Mouse (Mus musculus): ENCODE data around the gene Gpr183. TPM values are rescaled to one million over a fixed set of nuclear protein-coding genes. Genes with fewer than 3 reads are reported as not detected.

The Gpr183 gene
- polyA plus RNA-seq, 1 experiment from 2014 or later: 3.0 TPM

DNA sequence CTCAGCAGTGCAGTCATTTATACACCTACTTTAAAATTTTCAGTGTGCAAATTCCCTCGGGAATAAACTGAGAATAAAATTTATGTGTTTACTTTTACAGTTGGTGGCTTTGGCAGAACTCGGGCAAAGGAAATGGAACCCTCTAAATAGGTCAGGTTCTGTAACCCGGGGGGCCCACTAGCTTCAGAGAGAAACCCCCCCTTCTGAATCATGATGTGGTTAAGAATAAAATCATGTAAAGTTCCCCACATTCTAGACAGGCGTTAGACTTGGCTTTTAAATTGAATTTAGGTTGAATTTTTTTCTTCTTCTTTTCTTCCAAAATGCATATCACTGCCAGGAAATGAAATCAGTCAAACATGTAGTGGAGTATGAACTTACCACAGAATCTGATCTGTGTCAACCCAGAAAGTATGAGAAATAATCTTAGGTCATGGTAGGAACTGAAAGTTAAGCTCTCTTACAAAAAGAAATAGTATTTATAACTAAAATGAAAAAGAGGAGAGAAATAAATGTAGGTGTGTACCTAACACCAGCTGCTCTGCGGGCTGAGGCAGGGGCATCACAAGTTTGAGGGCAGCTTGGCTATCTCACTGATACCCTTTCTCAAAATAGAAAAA is 9.7 kb downstream of the Gpr183 start:
- no peaks in the 10 kb centered on the region for H3K9me3 ChIP-seq
- no peaks in the 10 kb centered on the region for H3K4me1 ChIP-seq (replicated peaks)
- H3K9ac ChIP-seq (replicated peaks): no peak overlapping the region
- no peak for ATAC-seq (ENCODE audit: insufficient number of reproducible peaks, insufficient read depth, low FRiP score, low TSS enrichment, low read depth)
- H3K4me3 ChIP-seq (replicated peaks): no peak overlapping the region
- H3K4me2 ChIP-seq: no peak overlapping the region
- 76% methylated on average over 5 of the region's 5 CpGs for WGBS
- H3K27me3 ChIP-seq: no peaks in the 10 kb centered on the region
- 0 out of 2 replicates have a peak, but pooled peaks cover 5% of the 10 kb centered on the region for H3K36me3 ChIP-seq
- no peak overlapping the region for H3K27ac ChIP-seq

DNA sequence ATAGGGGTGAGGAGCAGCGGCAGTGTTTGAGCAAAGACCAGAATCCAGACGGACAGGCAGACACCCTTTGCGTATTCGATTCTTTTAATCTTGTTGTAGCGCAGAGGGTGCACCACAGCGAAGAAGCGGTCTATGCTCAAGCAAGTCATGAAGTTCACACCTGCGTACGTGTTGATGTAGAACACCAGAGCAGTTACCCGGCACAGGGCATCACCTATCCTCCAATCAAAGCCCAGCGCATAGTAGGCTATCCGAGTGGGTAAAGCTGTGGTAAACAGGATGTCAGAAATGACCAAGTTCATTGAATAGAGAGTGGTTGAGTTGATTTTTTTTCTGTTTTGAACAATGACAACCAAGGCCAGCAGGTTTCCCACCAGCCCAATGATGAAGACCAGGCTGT is 10.4 kb downstream of the Gpr183 start:
- Histone ChIP-seq H3K4me2 (no peak overlapping the region), H3K27me3 (no peaks in the 10 kb centered on the region), H3K9me3 (no peaks in the 10 kb centered on the region), H3K36me3 (0 out of 2 replicates have a peak, but pooled peaks cover 5% of the 10 kb centered on the region), H3K4me3 (replicated peaks) (no peak overlapping the region), H3K9ac (replicated peaks) (no peak overlapping the region), H3K27ac (no peak overlapping the region), H3K4me1 (replicated peaks) (no peaks in the 10 kb centered on the region)
- WGBS: 95% methylated on average over 12 of the region's 12 CpGs
- ATAC-seq (ENCODE audit: insufficient number of reproducible peaks, insufficient read depth, low FRiP score, low TSS enrichment, low read depth): no peak

DNA sequence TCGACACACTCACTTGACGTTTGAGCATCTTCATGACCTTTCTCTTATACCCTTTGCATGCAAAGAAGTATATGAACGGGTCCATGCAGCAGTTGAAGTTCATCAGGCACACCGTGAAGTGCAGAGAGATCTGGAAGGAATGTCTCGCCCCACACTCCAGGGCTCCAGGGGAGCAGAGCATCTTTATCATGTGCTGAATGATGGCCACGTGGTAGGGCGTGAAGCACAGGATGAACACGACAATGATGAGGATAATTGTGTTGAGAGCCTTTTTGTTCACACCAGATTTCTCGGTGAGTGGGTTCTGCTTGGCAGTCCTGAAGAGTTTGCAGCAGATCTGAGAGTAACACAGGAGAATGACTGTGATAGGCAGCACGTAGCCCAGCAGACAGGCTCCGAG is 10.9 kb downstream of the Gpr183 start:
- Histone ChIP-seq H3K27ac (no peak overlapping the region), H3K27me3 (no peaks in the 10 kb centered on the region), H3K9ac (replicated peaks) (no peak overlapping the region), H3K4me1 (replicated peaks) (no peaks in the 10 kb centered on the region), H3K4me2 (no peak overlapping the region), H3K9me3 (no peaks in the 10 kb centered on the region), H3K36me3 (0 out of 2 replicates have a peak, but pooled peaks cover 5% of the 10 kb centered on the region), H3K4me3 (replicated peaks) (no peak overlapping the region)
- no peak for ATAC-seq (ENCODE audit: insufficient number of reproducible peaks, insufficient read depth, low FRiP score, low TSS enrichment, low read depth)
- 94% methylated on average over 11 of the region's 11 CpGs for WGBS

DNA sequence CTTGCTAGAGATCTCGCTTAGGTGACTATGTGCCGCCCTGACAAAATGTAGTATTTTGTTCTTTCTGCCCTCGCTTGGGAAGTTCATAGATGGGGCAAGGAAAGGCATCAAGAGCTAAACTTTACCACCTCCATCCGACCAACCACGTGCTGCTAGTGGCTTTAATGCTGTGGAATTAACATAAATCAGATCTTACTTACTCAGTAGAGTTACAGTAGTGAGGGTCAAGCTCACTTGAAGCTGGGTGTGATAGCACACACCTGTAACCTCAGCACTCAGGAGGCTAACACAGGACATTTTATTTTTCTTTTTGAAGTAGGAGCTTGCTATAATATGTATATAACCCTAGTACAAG is 13.0 kb downstream of the Gpr183 start:
- Histone ChIP-seq H3K4me3 (replicated peaks) (no peak overlapping the region), H3K27me3 (no peaks in the 10 kb centered on the region), H3K9ac (replicated peaks) (no peak overlapping the region), H3K36me3 (0 out of 2 replicates have a peak, but pooled peaks cover 5% of the 10 kb centered on the region), H3K27ac (no peak overlapping the region), H3K4me1 (replicated peaks) (peaks cover 5% of the 10 kb centered on the region), H3K4me2 (no peak overlapping the region), H3K9me3 (no peaks in the 10 kb centered on the region)
- WGBS: 90% methylated on average over 5 of the region's 5 CpGs
- ATAC-seq (ENCODE audit: insufficient number of reproducible peaks, insufficient read depth, low FRiP score, low TSS enrichment, low read depth): no peak

DNA sequence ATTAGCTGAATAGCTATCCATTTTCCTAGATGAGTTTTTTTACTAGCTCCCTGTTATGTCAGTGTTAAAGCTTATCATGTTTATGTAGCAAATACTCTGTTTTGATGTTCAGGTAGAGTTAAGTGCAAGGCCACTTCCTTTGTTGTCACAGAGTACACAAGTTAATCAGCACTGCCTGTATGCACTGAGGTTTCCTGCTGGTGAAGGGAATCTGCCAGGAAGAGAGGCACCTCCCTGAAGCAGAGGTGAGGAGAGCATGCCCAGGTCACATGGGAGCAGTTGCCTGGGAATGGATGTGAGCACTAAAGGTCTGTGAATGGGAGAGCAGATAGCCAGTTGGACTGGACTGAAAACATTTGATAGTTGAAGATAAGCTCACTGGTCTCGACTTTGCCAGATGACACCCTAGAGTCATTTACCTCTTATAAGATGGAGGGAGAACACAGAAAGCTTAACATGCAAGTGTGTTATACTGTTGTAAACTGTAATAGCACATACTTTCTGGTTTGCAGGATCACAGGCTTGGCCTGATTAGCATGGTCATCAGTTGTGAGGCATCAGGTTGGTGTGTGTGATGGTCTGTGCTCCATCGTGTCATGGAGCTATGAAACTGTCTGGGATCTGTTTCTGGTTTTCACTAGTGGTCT is 13.5 kb downstream of the Gpr183 start:
- Histone ChIP-seq H3K4me2 (no peak overlapping the region), H3K36me3 (0 out of 2 replicates have a peak, but pooled peaks cover 5% of the 10 kb centered on the region), H3K9ac (replicated peaks) (no peak overlapping the region), H3K4me3 (replicated peaks) (no peak overlapping the region), H3K4me1 (replicated peaks) (peaks cover 10% of the 10 kb centered on the region), H3K9me3 (no peaks in the 10 kb centered on the region), H3K27me3 (no peaks in the 10 kb centered on the region), H3K27ac (no peak overlapping the region)
- 69% methylated on average over 2 of the region's 2 CpGs for WGBS
- no peak for ATAC-seq (ENCODE audit: insufficient number of reproducible peaks, insufficient read depth, low FRiP score, low TSS enrichment, low read depth)

DNA sequence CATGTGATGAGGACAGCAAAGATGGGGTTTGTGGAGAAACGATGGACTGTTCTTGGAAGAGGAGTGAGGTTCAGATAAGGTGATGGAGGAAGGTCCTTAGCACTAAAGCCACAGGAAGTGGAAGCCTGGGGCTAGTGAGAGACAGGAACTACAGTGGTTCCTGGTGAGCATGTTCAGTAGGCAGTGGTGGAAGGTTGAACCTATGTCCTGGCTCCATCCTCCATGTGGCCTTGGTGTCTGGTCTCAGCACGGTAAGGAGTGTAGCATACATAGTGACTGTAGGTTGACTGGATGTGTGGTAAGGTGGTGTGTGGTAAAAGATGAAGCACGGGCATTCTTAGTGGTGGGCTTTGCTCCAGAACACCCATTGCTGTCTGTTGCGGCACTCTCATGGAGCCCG is 15.1 kb downstream of the Gpr183 start:
- peaks cover 10% of the 10 kb centered on the region for H3K4me1 ChIP-seq (replicated peaks)
- WGBS: 95% methylated on average over 5 of the region's 5 CpGs
- no peak overlapping the region for H3K27ac ChIP-seq

DNA sequence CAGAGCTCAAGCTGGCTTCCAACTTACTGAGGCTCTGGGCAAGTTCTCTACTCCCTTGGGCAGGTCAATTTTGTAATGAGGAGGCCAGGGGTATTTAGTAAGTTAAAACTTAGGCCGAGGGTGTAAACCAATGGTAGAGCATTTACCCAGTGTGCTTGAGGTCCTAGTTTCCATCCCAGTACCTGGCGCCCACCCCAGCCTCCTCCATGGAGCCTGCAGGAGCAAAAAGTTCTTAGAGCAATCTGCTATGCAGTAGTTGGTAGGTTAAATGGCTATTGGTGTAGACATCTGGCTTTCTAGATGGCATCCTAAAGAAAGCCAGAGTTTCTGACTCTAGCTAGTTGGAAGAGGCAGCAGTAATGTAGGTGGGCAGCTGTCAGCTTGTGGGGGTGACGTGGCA is 15.6 kb downstream of the Gpr183 start:
- no peak overlapping the region for H3K4me3 ChIP-seq (replicated peaks)
- no peak overlapping the region for H3K27ac ChIP-seq
- 0 out of 2 replicates have a peak, but pooled peaks cover 5% of the 10 kb centered on the region for H3K36me3 ChIP-seq
- no peak for ATAC-seq (ENCODE audit: insufficient number of reproducible peaks, insufficient read depth, low FRiP score, low TSS enrichment, low read depth)
- H3K27me3 ChIP-seq: no peaks in the 10 kb centered on the region
- peaks cover 10% of the 10 kb centered on the region for H3K4me1 ChIP-seq (replicated peaks)
- no peak overlapping the region for H3K4me2 ChIP-seq
- 0 out of 2 replicates have a peak, but pooled peaks cover 3% of the 10 kb centered on the region for H3K9me3 ChIP-seq
- WGBS: 91% methylated on average over 3 of the region's 3 CpGs
- H3K9ac ChIP-seq (replicated peaks): no peak overlapping the region

More for the DNA sequence above, 15.1 kb downstream of the Gpr183 start:
- no peak overlapping the region for H3K4me2 ChIP-seq
- no peak for ATAC-seq (ENCODE audit: insufficient number of reproducible peaks, insufficient read depth, low FRiP score, low TSS enrichment, low read depth)
- H3K9ac ChIP-seq (replicated peaks): no peak overlapping the region
- H3K36me3 ChIP-seq: 0 out of 2 replicates have a peak, but pooled peaks cover 5% of the 10 kb centered on the region
- no peaks in the 10 kb centered on the region for H3K9me3 ChIP-seq
- H3K4me3 ChIP-seq (replicated peaks): no peak overlapping the region
- H3K27me3 ChIP-seq: no peaks in the 10 kb centered on the region

DNA sequence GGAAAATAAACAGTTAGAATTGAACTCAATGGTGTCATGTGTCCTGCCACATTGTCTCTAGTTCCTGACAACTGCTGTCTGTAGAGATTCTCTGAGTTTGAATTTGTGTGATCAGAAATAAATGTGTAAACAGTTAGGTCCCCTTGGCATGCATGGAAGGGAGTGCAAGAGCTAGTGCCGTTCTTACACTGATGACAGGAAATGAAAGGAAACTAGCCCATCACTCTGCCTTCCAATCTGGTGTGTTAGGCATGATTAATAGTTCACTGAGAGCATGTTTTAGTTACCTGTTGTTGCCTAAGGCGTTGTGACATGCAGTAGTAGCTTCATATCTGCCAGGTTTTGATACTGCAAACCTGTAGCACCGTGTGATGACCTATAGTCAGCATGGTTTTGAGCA is 17.0 kb downstream of the Gpr183 start:
- no peaks in the 10 kb centered on the region for H3K36me3 ChIP-seq
- peaks cover 10% of the 10 kb centered on the region for H3K4me1 ChIP-seq (replicated peaks)
- H3K9me3 ChIP-seq: peaks cover 11% of the 10 kb centered on the region; the same call in 1 of the 2 replicates
- H3K27me3 ChIP-seq: no peaks in the 10 kb centered on the region
- no peak overlapping the region for H3K4me2 ChIP-seq
- ATAC-seq (ENCODE audit: insufficient number of reproducible peaks, insufficient read depth, low FRiP score, low TSS enrichment, low read depth): no peak
- no peak overlapping the region for H3K4me3 ChIP-seq (replicated peaks)
- H3K9ac ChIP-seq (replicated peaks): no peak overlapping the region
- H3K27ac ChIP-seq: no peak overlapping the region
- 81% methylated on average over 3 of the region's 3 CpGs for WGBS

DNA sequence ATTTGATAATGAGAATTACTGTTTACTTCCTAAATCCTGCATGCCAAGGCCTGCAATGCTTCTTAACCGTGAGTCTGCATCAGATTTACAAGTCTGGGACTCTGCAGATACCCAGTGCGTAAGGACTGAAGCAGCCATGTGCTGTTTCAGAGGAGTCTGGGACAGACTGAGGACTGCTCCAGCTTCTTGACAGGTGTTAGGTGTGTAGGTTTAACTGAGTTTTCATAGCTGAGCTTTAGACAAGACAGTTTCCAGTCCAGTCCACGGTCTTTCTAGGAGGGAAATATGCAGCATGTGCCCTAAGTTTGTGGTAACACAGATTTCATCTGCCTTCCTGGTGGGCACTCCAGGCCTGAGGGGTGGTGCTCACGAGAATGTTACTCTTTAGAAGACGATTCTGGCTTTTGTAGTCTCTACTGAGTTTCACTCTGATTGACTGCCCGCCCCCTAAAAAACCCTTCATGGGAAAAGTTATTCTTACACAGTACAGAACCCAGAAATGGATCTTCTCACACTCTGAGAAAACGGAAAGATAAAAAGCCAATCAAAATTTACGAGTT is 17.7 kb downstream of the Gpr183 start:
- Histone ChIP-seq H3K9me3 (peaks cover 11% of the 10 kb centered on the region; the same call in 1 of the 2 replicates), H3K9ac (replicated peaks) (no peak overlapping the region), H3K27me3 (no peaks in the 10 kb centered on the region), H3K4me1 (replicated peaks) (peaks cover 10% of the 10 kb centered on the region), H3K36me3 (no peaks in the 10 kb centered on the region), H3K27ac (peak overlapping the region; percentile 35; the same call in 1 of the 2 replicates), H3K4me3 (replicated peaks) (no peak overlapping the region), H3K4me2 (no peak overlapping the region)
- ATAC-seq (ENCODE audit: insufficient number of reproducible peaks, insufficient read depth, low FRiP score, low TSS enrichment, low read depth): no peak
- 63% methylated on average over 8 of the region's 8 CpGs for WGBS

DNA sequence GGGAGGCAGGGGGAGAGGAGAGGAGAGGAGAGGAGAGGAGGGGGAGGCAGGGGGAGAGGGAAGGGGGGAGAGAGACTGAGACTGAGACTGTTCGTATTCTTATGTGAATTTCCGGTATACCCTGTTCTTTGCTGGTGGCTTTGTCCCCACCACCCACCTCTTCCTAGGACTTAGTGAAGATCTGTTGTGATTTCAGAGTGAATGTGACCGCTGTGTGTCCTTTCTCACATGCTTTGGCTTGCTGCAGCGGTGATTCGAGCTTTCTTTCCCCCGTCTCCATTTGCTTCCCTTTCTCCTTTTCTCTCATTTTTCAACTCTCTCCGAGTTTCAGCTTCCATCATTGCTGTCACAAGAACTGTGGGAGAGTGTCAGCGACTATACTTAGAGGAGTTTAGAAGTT is 18.3 kb downstream of the Gpr183 start:
- H3K4me2 ChIP-seq: no peak overlapping the region
- H3K27ac ChIP-seq: peak overlapping the region; percentile 35; the same call in 1 of the 2 replicates
- ATAC-seq (ENCODE audit: insufficient number of reproducible peaks, insufficient read depth, low FRiP score, low TSS enrichment, low read depth): no peak
- no peaks in the 10 kb centered on the region for H3K27me3 ChIP-seq
- no peak overlapping the region for H3K9ac ChIP-seq (replicated peaks)
- WGBS: 69% methylated on average over 8 of the region's 8 CpGs
- H3K4me3 ChIP-seq (replicated peaks): no peak overlapping the region
- peaks cover 10% of the 10 kb centered on the region for H3K4me1 ChIP-seq (replicated peaks)
- H3K36me3 ChIP-seq: no peaks in the 10 kb centered on the region
- peaks cover 11% of the 10 kb centered on the region; the same call in 1 of the 2 replicates for H3K9me3 ChIP-seq

DNA sequence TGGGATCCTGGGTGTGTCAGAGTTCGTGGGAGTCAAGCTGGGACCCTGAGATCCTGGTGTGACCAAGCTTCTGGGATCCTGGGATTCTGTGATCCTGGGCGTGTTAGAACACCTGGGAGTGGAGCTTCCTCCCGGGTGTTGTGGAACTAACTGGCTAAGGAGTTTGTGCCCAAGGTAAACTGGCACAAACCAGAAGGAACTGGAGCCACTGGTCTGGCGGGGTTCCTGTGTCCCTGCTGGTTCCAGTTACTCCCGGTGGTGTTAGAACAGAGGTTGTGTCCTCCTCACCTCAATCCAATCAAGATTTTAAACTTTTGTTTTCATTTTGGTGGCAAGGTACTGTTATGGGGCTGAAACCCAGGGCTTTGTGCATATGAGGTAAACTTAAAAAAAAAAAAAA is 18.9 kb downstream of the Gpr183 start:
- H3K4me1 ChIP-seq (replicated peaks): peaks cover 10% of the 10 kb centered on the region
- H3K4me3 ChIP-seq (replicated peaks): no peak overlapping the region
- H3K27ac ChIP-seq: no peak overlapping the region
- peaks cover 11% of the 10 kb centered on the region; the same call in 1 of the 2 replicates for H3K9me3 ChIP-seq
- 76% methylated on average over 5 of the region's 5 CpGs for WGBS
- H3K27me3 ChIP-seq: no peaks in the 10 kb centered on the region
- no peak for ATAC-seq (ENCODE audit: insufficient number of reproducible peaks, insufficient read depth, low FRiP score, low TSS enrichment, low read depth)
- H3K36me3 ChIP-seq: no peaks in the 10 kb centered on the region
- no peak overlapping the region for H3K4me2 ChIP-seq
- H3K9ac ChIP-seq (replicated peaks): no peak overlapping the region

All from limb, embryonic 12.5 days (tissue).